Mouse (Mus musculus) adrenal gland, adult (tissue): Measurements from ENCODE around the gene Slc4a2.
A peak's percentile ranks its signal among the peaks of the same experiment; 100 is the strongest.
"Not testable (repeated sequence)": the region's sequence is repeated elsewhere in the genome, so short reads cannot be mapped to it uniquely, and the experiment has no call there.

Experiments
- DNase-seq, 2 experiments: peaks; one replicate each; pipeline ENCODE4 v3.0.0; 2022 to 2023; ENCODE audit warnings: low spot score in 1 of 2; ENCODE audit not compliant: inconsistent age in 2 of 2

Gene Slc4a2

DNA sequence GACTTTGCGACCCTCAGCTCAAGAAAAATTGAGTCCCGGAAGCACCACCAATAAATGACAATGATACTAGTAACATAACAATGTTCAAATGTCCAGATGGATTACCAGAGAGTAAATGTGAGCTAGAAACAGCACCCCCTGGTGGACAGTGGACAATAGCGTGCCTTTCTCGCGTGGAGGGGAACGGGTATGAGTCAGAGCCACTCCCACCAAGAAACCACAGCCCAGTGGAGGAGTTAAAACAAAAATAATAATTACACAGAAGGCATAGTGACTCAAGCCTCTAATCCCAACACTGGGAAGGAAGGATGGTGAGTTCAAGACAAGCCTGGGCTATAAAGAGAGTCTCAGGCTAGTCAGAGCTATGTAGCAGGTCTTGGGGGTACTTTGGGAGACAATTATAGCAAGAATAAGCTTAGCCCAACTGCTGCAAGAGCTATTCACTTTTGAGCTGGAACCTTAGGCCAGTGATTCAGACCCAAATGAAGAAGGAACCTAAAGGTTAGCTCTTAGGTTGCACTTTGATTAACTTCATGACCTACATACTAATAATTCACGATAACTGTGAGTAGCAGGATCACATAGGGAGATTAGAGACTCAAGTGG is 30.1 kb upstream of the Slc4a2 start, which contains the start of gene Abcb8:
Abcb8 (plus strand) TSS at position 272 of the 606 bp plus-strand sequence.
- DNase-seq, result peak; percentile 88 to 96

DNA sequence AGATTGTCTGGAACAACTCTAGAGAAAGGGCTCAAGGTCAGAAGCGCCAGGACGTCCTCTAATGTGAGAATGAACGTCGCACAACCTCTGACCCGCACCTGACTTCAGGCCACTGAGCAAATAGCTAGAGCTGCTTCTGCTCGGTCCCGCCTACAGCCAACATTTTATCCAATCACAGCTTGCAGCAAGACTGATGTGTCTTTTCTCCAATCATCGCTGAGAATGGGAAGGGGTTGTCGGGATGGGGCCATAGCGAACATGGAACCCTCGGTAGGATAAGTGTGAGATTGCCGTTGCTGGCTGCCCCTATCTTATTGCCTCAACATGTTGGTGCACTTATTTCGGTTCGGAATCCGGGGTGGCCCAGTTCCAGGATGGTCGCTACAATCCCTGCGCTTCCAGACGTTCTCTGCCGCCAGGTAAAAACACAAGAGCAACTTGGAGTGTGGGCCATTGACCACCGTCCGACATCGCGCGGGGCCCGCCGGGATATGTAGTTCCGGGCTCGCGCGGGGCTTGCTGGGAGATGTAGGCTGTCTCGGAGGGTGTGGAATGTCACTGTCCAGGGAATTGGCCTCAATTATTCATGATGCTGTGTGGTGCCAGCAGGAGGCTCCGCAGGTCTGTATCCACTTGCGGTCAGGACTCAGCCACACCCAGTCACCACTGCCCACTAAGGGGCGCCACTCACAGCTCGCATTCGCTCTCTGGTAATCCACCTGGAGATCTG is 29.3 kb upstream of the Slc4a2 start:
- DNase-seq, result peak; percentile 95 to 99

DNA sequence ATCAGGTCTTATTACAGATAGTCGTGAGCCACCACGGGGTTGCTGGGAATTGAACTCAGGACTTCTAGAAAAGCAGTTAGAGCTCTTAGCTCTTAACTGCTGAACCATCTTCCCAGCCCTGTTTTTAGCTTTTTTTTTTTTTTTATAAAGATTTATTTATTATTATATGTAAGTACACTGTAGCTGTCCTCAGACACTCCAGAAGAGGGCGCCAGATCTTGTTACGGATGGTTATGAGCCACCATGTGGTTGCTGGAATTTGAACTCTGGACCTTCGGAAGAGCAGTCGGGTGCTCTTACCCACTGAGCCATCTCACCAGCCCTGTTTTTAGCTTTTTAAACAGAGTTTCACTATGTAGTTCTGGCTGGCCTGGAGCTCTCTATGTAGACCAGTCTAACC is 27.4 kb upstream of the Slc4a2 start:
- DNase-seq, result not testable (repeated sequence)

DNA sequence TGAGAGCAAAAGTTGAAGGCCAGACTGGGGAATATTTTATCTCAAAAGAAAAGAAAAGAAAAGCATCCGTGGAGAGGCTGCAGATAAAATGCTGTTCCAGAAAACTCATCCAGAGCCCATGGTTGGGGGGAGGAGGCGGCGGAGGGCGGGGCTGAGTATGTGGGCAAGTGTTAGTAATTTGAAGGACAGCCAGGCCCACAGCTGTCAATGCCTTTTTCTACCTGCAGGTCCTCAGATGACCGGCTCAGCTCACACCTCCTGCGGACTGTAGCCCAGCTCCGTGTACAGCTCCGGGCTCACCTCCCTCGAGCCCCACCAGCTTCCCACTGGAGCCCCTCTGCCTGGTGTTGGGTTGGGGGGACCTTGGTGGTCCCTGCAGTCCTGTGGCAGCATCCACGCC is 24.0 kb upstream of the Slc4a2 start:
- DNase-seq, result no peak

DNA sequence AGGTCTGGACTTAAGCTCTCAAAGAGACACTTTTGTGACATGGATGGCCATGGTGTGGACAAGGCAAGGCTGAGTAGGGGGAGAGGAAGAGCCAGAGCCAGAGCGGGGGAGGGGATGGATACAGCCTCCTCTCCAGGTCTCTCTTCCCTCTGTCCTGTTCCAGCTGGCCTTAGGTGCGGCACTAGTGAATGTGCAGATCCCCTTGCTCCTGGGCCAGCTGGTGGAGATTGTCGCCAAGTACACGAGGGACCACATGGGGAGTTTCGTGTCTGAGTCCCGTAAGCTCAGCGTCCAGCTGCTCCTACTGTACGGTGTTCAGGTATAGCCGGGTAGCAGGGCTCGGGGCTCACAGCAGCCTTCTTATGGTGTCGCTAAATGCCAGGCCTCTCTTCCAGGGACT is 23.3 kb upstream of the Slc4a2 start:
- DNase-seq, result no peak

DNA sequence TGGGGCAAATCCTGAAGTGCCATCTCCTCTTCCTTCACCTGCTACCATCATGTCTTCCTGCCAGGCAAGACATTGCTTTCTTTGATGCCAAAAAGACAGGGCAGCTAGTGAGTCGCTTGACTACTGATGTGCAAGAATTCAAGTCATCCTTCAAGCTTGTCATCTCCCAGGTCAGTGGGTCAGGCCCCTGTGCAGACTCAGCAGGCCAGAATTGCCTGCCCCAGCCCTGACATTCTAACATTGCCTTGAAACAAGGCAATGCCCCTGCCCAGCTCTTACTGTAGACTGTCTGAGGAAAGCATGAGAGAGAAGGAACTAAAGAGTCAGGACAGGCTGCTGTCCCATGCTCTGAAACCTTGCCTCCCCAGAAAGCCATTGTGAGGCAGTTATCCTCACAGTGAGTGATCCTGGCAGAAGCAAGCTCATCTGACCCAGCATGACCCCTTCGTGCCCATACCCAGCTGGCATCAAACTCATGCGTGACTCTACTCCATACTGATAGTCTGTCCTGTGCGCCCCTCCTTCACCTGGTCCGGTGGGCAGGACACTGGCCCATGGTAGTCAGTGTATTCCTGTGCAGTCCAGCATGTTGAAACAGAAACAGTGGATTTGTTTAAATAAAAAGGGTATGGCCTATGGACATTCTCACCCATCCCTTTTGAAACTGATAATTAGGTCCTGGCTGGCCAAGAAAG is 22.6 kb upstream of the Slc4a2 start:
- peak in 1 of 2 experiments; percentile 72 for DNase-seq

DNA sequence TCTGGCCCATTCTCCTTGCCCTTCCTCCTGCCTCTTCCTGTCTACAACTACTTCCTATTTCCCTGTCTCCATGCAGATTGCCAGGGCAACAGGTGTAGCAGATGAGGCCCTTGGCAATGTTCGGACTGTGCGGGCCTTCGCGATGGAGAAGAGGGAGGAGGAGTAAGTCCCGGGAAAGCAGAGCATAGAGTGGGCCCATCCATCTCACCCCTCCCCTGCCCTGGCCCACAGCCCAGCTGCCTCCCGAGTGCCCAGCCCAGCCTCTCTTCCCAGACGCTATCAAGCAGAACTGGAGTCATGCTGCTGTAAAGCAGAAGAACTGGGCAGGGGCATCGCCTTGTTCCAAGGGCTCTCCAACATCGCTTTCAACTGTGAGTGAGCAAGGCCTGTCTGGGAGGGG is 21.7 kb upstream of the Slc4a2 start:
- no peak for DNase-seq

DNA sequence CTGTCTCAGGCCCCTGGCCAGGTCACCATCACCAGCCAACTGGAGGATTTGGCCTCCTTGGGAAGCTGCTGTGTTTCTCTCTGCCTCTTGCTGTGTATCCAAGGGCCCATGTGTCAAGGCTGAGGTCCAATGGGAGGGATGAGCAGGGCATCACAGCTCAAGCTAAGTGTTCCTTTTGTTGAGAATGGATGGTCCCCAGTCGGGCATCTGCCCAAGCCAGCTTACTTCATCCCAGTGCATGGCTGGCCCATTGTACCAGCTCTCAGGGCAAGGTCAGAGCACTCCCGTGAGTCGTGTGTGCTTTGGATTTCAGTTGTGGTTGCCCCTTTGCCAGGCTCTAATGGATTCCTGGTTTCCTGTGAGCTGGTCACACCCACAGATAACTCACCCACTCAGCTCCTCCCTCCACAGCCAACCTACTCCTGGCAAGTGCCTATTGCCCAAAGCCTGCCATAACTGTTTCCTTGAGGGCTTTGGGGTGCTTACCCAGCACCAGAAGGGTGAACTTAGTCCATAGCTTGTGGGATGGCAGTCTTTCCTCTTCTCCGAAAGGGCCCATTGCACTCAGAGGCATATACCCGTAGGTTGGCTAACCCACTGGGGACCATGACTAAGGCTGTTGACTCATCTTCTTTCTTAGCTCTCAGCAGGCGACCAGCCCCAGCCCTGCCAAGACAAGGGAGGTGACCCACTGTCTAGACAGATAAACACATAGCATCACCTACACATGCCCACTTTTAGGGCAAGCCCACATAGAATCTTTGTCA is 18.9 kb upstream of the Slc4a2 start:
- peak in 1 of 2 experiments; percentile 72 for DNase-seq

DNA sequence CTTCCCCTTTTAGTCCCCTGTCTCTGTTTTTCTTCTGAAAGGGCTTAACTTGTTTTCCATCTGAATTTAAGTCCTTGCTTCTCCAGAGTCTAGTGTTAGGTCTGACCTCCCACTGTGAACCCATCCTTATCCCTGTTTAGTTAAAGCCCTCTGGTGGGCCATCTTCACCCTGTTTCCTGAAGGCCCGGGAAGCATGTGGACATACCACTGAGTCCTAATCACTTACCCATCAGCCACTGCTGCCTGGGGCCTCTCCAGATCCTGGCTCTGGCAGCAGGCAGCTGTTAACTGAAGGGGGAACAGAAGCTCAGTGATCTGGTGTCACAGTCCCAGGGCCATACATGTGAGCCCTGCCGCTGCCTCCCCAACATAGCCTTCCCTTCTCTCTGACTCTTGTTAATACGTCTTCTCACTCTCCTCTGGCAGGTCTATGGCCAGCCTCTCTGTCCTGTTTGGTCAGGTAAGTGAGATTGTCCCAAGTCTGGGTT is 18.2 kb upstream of the Slc4a2 start:
- no peak for DNase-seq

DNA sequence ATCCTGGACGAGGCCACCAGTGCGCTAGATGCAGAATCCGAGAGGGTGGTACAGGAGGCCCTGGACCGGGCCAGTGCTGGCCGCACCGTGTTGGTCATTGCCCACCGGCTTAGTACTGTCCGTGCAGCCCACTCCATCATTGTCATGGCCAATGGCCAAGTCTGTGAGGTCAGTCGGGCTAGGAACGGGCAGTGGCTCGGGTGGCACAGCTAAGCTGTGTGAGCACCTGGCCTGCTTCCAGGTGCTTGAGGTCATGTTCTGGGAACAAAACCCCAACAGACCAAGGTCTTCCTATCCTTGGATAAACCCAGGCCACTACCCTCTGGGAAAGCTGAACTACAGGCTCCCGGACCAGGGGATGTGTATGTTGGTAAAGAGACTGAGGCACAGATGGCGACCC is 15.0 kb upstream of the Slc4a2 start:
- DNase-seq, result peak; percentile 86 to 89

DNA sequence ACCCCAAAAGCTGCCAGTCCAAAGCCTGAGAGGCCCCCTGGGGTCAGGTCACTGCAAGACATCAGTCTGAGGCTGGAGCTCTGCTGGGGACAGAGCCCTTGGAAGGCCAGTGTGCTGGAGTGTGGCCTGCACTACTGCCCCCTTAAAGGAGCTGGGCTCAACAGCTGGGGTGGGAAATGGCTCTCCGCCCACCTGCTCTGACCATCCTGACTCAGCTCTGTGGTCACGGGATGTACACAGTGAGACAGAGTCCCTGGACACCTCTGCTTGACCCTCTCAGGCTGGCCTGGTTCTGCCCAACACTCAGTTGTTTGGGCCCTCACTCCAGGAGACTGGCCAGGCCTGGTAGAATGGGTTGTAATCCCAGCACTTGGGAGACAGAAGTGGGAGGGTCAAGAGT is 14.2 kb upstream of the Slc4a2 start:
- DNase-seq, result no peak

DNA sequence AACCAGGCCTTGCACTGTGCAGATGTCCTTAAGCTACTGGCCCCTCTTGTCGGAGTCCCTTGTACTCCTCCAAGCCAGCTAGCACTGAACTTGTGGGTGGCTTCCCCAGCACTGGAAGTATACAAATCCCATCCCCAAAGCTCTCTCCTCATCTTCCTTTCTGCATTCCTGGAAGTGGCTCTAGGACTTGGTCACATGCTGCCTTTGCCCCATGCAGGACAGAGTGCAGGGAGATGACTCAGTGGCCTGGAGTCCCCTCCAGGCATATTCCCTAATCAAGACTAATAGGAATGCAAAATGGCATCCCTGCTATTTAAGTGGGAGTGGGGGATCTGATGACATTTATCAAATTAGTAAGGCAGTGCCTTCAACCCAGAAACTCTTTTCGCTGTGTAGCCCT is 11.6 kb upstream of the Slc4a2 start:
- DNase-seq, result no peak

DNA sequence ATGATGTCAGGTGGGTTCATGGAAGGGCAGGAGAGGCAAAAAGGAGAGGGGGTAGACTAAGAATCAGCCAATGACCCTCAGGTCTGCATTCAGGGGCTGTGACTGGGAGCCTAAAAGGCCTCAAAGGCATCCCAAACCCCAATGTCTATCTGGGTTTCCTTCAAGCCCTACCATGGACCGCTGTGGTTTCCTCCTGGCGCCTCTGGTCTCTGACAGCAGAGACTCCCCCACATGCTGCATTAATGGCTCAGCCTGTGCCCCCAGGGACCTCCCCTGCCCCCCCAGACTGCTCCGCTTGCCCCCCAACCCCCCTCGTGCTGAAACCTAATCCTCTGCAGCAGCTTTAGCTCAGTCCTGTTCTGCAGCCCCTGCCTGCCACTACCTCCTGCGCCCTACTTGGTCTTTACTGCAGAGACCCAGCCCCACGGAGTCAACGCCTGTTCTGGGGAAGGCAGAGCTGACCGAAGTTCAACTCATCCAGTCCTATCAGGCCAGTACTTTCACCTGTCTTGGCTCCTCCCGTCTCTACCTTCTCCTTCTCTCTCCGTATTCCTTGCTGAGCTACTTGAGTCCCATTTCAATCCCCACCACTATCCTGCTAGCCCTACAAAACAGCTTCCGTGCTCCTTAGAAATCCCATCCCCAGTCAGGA is 10.5 kb upstream of the Slc4a2 start, which contains the start of gene Asic3:
Asic3 (plus strand) TSS at position 351 of the 652 bp plus-strand sequence.
- no peak for DNase-seq

DNA sequence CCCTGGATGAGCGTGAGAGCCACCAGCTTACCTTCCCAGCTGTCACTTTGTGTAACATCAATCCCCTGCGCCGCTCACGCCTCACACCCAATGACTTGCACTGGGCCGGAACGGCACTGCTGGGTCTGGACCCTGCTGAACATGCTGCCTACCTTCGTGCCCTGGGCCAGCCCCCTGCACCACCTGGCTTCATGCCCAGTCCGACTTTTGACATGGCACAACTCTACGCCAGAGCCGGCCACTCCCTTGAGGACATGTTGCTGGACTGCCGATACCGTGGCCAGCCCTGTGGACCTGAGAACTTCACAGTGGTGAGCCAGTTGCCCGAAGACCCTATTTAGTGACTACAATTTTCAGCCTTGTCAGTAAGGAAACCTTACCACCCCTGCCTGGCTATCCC is 9.7 kb upstream of the Slc4a2 start:
- DNase-seq, result no peak

DNA sequence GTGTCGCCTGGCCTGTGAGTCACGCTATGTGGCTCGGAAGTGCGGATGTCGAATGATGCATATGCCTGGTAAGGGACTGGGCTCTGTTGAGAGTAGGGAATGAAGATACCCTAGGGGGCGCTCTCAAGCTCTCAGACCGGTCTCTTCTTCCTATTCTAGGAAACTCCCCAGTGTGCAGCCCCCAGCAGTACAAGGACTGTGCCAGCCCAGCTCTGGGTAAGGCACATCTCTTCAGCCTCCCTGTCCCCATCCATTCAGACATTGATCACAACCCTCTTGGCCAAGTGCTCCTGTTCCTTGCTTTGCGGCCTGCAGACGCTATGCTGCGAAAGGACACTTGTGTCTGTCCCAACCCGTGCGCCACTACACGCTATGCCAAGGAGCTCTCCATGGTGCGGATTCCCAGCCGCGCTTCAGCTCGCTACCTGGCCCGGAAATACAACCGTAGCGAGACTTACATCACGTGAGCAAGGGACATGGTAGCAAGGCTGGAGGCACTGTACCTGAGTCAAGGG is 7.4 kb upstream of the Slc4a2 start:
- peak; percentile 68 to 93 for DNase-seq

DNA sequence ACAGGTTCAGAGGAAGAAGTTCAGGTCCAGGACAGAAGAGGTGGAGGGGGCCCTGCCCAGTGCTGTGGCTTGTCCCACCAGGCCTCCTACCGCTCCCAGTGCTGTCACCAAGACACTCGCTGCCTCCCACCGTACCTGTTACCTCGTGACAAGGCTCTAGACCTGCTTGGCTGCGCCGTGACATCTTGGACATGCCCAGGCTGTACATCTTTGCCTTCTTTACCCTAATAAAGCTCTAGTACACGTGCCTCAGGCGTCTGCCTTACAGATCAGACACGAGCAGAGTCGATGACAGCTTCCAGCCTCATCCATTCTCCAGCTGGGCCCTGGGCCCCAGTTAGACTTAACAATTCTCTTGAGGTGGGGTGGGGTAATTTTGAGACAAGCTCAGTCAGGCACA is 6.0 kb upstream of the Slc4a2 start:
- no peak for DNase-seq

DNA sequence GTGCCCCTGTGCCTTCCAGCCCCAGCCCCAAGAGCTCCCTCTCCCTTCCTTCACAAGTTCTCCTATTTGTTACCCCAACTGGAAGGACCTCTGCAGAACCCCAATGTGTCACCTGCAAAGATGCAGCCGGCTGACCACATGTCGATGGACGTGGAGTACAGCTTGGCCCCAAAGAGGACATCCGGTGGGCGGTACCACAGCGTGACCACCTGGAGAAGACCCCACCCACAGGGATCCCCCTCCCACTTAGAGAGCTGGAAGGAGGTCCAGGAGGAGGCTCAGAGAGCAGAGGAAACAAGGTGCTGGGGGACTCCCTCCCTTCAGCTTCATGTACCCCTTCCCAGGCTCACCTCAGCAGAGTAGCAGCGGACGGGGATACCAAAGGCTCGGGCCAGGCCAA is 3.3 kb upstream of the Slc4a2 start:
- DNase-seq, result no peak

DNA sequence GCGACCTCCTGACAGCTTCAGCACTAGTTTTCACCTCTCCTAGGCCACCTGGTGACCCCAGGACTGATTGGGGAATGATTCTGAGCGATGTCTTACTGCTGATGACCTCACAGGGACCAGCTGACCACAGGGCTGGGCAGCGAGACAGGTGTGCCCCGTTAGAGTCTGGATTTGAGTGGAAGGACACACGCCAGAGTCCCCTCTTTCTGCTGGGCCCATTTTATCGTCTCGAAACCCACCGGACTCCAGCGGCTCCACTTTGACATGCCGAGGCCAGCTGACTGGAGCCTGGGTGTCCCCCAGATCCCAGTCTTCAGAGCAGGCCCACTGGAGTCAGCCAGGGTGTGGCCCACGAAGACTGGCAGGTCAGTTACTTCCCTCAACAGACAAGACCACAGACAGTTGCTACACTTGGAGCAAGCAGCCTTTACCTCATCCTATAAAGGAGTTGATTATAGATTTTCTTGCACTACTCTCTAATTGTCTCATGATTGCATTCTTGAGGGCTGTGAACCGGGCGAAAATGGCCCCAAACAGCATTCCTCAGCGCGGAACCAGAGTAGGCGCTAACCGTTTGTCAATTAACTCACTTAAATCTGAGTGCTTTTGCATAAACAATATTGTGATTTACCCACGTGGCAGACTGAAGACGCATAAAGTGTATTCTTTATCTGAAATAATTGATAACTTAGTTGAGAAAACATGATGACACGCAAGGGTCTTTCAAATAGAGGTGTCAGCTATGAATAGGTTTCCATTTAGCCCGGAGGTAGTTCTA is 556 bp downstream of the Slc4a2 start:
- no peak for DNase-seq

DNA sequence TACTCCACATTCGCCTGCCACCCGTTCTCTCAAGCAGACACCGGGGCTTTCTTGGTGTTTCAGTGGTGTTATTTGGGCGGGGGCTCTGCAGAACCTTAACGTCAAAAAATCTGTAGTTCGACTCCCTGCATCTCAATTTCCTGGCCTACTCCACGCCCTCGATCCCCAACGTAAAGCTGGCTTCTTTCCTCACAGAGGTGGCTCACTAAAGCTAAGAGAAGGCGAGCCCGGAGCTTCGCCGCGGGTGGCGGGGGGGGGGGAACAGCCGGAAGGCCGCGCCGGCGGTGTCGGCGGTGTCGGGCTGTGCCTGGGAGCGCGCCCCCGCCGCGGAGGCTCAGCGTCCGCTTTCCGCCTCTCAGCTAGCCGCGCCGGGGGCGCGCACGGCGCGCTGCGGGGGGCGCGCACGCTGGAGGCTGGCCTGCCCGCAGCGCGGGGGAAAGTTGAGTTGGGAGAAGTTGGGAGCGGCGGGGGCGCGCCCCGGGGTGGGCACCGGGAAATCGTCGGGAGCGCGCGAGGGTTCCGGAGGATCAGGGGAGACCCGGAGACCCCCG is 1.3 kb downstream of the Slc4a2 start:
- peak; percentile 89 to 95 for DNase-seq
